Mouse (Mus musculus) embryonic fibroblast, embryonic 13.5 days (primary cell): Measurements from ENCODE around the gene Fbln1.

Source experiments
- CTCF ChIP-seq: IDR thresholded peaks from 2 replicates; pipeline ENCODE4 v1.5.1; 2011; ENCODE audit warnings: mild to moderate bottlenecking, control low read depth, low read length, moderate library complexity, borderline replicate concordance; ENCODE audit not compliant: insufficient read depth
- POLR2A ChIP-seq: IDR thresholded peaks from 2 replicates; pipeline ENCODE4 v1.6.1; 2011; ENCODE audit warnings: low read depth, mild to moderate bottlenecking, control low read depth, low read length, moderate library complexity

GRCm38 (mm10) chr15:85172054-85172453, 33.7 kb upstream of the Fbln1 start:
- TF ChIP-seq CTCF (no peak), POLR2A (no peak)
